Mouse (Mus musculus) liver, embryonic 11.5 days (tissue): ENCODE measurements around the gene Fam208a. TPM values are rescaled to one million over a fixed set of nuclear protein-coding genes. Genes with fewer than 3 reads are reported as not detected.
A peak's percentile ranks its signal among the peaks of the same experiment; 100 is the strongest.

Experiments used
- ATAC-seq: fragments of 200-750 bp; cut with Nextera tagmentation; replicated peaks from 2 replicates; pipeline ENCODE4 v1.8.0; 2017; ENCODE audit warnings: moderate number of reproducible peaks, mild to moderate bottlenecking, moderate TSS enrichment, moderate library complexity; ENCODE audit not compliant: low FRiP score
- DNase-seq: peaks from one replicate; pipeline ENCODE4 v3.0.0-alpha.2; 2017; ENCODE audit warnings: low spot score
- H3K27ac ChIP-seq: fragments of 300-500 bp; sonication (generic); 2 replicates; pipeline ENCODE4 v1.5.1; 2014; ENCODE audit warnings: mild to moderate bottlenecking, low read depth, low read length, control low read depth
- H3K27me3 ChIP-seq: fragments of 300-500 bp; sonication (generic); replicated peaks from 2 replicates; pipeline ENCODE4 v1.6.1; 2014; ENCODE audit warnings: low read length, mixed read lengths; ENCODE audit not compliant: control insufficient read depth, insufficient read depth
- H3K36me3 ChIP-seq: fragments of 300-500 bp; sonication (generic); 2 replicates; pipeline ENCODE4 v1.6.1; 2014; ENCODE audit warnings: mild to moderate bottlenecking, low read length, moderate library complexity, mixed read lengths; ENCODE audit not compliant: control insufficient read depth, insufficient read depth
- H3K4me1 ChIP-seq: fragments of 300-500 bp; sonication (generic); replicated peaks from 2 replicates; pipeline ENCODE4 v1.6.1; 2014; ENCODE audit warnings: low read length, mixed read lengths; ENCODE audit not compliant: control insufficient read depth, insufficient read depth
- H3K4me2 ChIP-seq: fragments of 300-500 bp; sonication (generic); 2 replicates; pipeline ENCODE4 v1.6.1; 2014; ENCODE audit warnings: mild to moderate bottlenecking, control low read depth, moderate library complexity
- H3K4me3 ChIP-seq: fragments of 300-500 bp; sonication (generic); 2 replicates; pipeline ENCODE4 v1.5.1; 2014; ENCODE audit warnings: low read depth, low read length, control low read depth
- H3K9ac ChIP-seq: fragments of 300-500 bp; sonication (generic); 2 replicates; pipeline ENCODE4 v1.6.1; 2014; ENCODE audit warnings: low read depth, low read length, control low read depth
- H3K9me3 ChIP-seq: fragments of 300-500 bp; sonication (generic); 2 replicates; pipeline ENCODE4 v1.6.1; 2016; ENCODE audit warnings: low read length, inconsistent platforms, mixed read lengths; ENCODE audit not compliant: control insufficient read depth
- WGBS: fragments of 180-500 bp; shearing (Covaris S2); extraction: QIAGEN DNeasy Blood & Tissue Kit; methylation state at CpG from one replicate; pipeline ENCODE4 v1.1.7; 2014; 5-methylcytosine and 5-hydroxymethylcytosine counted together
- microRNA-seq: library from miRNA; unstranded; fragments of <30 nt; microRNA quantifications from one replicate; pipeline ENCODE4, GENCODE M21; 2017; ENCODE audit warnings: borderline number of aligned reads
- polyA plus RNA-seq: library from polyadenylated mRNA; unstranded; fragments of >200 nt; fragmentation: Nextera tagmentation; extraction: Ambion mirVana; gene quantifications from 2 replicates; pipeline ENCODE4 v1.2.1, GENCODE M21; 2014

The Fam208a gene
- polyA plus RNA-seq, 1 experiment from 2014 or later, result 11.4 TPM

DNA sequence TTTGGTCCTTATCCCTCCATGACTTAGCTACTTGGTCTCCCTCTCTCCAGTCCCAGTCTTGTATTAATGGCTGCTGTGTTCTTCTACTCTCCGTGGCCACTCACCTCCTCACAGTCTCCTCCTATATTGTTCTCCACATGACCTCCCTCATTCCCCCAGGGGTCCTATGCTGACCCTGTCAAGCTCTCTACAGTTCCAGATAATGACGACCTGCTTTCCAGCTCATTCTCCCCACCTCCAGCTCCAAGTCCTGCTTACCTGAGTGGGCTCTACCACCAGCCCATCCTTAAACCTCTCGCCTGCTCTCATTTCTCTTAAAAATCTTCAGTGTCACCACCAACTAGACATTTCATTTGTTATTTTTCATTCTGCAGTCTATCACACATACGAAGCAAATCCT, 72.5 kb downstream of the Fam208a start:
- H3K27ac ChIP-seq, result no peak overlapping the region
- H3K4me2 ChIP-seq, result no peak overlapping the region
- H3K4me1 ChIP-seq, result no peaks in the 10 kb centered on the region
- H3K27me3 ChIP-seq, result no peaks in the 10 kb centered on the region
- no peaks in the 10 kb centered on the region for H3K9me3 ChIP-seq
- no peak for DNase-seq
- no peak overlapping the region for H3K9ac ChIP-seq
- ATAC-seq, result no peak
- no peaks in the 10 kb centered on the region; the same call in 1 of the 2 replicates for H3K36me3 ChIP-seq
- 89% methylated on average over 4 of the region's 4 CpGs for WGBS
- no peak overlapping the region for H3K4me3 ChIP-seq

DNA sequence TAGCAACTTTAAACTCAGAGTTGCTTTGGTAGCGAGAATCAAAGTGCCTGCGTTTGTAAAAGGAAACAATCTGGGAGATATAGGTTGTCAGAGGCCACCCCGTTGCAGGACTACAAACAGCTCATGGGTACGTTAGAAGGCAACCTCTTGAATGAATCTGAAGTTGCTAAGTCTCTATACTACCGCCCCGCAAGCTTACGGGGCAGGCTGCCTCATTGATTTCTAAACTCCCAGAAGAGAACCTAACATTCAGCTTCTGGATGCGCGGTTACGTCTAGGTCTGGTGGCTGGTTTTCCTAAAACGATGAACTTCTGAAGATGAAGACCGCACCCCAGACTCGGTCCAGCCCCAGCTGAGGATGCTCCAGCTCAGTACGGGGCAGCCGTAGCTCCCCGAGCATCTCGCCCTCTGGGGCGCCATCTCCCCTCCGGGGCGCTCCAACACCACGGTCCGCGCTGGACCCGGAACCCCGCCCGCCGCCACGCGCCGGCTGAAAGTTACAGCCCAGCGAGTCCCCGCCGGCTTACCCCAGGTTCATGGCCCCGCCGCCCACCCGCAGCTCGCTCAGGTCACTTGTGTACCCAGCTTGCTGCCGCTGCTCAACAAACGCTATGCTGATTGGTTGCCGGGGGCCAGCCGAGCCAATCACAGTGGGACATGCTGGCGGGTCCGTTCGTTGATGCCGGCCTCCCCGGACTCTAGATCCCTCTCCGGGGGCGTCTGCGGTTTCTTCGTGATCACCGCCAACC, 79.4 kb downstream of the Fam208a start, which contains the start of gene Ccdc66:
Gene Ccdc66, minus strand, starts transcription at position 567 of the 750 bp plus-strand sequence.
- H3K27ac ChIP-seq, result peak within 1 kb of the TSS; percentile 53

DNA sequence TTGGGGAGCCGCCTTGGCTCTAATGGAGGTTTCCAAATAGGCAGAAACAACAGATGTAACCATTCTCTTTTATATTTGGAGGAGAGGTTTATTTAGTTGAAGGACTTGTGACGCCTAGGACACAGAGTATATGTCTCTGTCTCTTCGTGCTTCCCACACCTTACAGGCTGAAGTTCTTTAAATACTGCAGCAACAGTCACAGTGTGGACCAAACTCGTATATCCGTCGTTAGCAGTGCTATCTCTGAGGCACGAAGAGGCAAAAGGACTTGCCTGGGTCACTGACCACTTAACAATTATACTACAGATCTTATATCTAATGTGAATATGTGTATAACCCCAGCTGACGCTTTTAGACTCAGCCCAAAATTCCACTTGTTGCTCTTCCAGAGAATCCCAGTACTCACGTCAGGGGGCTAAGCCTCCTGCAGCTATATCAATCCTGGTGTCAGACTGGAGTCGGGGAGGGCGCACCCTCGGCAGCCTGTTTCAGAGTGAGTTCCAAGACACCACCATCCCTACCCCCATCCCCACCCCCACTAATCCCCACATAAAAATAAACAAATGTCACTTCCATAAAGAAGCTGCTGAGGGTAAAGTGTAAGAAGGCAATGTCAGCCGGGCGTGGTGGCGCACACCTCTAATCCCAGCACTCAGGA, 80.1 kb downstream of the Fam208a start:
- H3K27ac ChIP-seq, result peak overlapping the region; percentile 53
- H3K36me3 ChIP-seq, result no peaks in the 10 kb centered on the region
- H3K9ac ChIP-seq, result peak overlapping the region; percentile 63
- ATAC-seq, result peak; percentile 55
- H3K9me3 ChIP-seq, result no peaks in the 10 kb centered on the region
- H3K4me1 ChIP-seq, result peaks cover 4% of the 10 kb centered on the region
- no peaks in the 10 kb centered on the region for H3K27me3 ChIP-seq
- H3K4me3 ChIP-seq, result peak overlapping the region; percentile 80
- no peak for DNase-seq
- H3K4me2 ChIP-seq, result peak overlapping the region; percentile 85
- WGBS, result 31% methylated on average over 15 of the region's 15 CpGs

More for the DNA sequence above, 79.4 kb downstream of the Fam208a start, which contains the start of gene Ccdc66:
- H3K4me2 ChIP-seq, result peak within 1 kb of the TSS; percentile 85
- H3K9me3 ChIP-seq, result no peaks in the 10 kb centered on the region
- no peaks in the 10 kb centered on the region for H3K27me3 ChIP-seq
- no peaks in the 10 kb centered on the region for H3K36me3 ChIP-seq
- peak within 1 kb of the TSS; percentile 63 for H3K9ac ChIP-seq
- under 1% methylated on average over 51 of the region's 51 CpGs for WGBS
- H3K4me3 ChIP-seq, result peak within 1 kb of the TSS; percentile 80
- DNase-seq (peak; percentile 100), ATAC-seq (peak; percentile 96)
- H3K4me1 ChIP-seq, result peaks cover 4% of the 10 kb centered on the region

DNA sequence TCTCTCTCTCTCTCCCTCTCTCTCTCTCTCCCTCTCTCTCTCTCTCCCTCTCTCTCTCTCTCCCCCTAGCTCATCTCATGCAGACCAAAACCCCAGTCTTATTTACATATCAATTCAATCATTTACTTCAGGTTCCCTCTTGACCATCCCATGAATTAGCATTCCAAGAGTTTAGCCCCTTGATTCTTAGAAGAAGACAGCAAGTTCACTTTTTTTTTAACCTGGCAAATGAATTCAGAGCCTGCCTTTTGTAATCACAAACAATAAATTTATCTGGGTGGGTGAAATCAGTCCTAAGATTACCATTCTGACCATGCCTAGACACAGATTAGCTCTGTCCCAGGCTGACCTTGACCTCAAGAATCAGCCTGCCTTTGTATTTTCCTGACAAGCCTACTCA, 95.9 kb downstream of the Fam208a start:
- ATAC-seq (no peak), DNase-seq (no peak)
- Histone ChIP-seq H3K9ac (no peak overlapping the region), H3K27ac (no peak overlapping the region), H3K4me1 (no peaks in the 10 kb centered on the region), H3K9me3 (no peaks in the 10 kb centered on the region), H3K4me2 (no peak overlapping the region), H3K4me3 (no peak overlapping the region), H3K36me3 (no peaks in the 10 kb centered on the region), H3K27me3 (no peaks in the 10 kb centered on the region)

Small RNA genes within 50 kb of the gene (microRNA-seq; reads per million reads assigned to microRNA genes)
- not detected for gene Gm23633

Other genes starting within 250 kb of the Fam208a start
- gene Ccdc66, start 79.6 kb downstream of the Fam208a start, polyA plus RNA-seq, result 8.7 and 11.5 TPM in 2 replicates
- gene Erc2, start 193.6 kb downstream of the Fam208a start, polyA plus RNA-seq, result 1.6 and 2.0 TPM in 2 replicates